Mouse (Mus musculus): ENCODE results near the gene Cacnb1. TPM values are rescaled to one million over a fixed set of nuclear protein-coding genes. Genes with fewer than 3 reads are reported as not detected.

The Cacnb1 gene
- polyA plus RNA-seq, 1 experiment: 8.9 TPM

DNA sequence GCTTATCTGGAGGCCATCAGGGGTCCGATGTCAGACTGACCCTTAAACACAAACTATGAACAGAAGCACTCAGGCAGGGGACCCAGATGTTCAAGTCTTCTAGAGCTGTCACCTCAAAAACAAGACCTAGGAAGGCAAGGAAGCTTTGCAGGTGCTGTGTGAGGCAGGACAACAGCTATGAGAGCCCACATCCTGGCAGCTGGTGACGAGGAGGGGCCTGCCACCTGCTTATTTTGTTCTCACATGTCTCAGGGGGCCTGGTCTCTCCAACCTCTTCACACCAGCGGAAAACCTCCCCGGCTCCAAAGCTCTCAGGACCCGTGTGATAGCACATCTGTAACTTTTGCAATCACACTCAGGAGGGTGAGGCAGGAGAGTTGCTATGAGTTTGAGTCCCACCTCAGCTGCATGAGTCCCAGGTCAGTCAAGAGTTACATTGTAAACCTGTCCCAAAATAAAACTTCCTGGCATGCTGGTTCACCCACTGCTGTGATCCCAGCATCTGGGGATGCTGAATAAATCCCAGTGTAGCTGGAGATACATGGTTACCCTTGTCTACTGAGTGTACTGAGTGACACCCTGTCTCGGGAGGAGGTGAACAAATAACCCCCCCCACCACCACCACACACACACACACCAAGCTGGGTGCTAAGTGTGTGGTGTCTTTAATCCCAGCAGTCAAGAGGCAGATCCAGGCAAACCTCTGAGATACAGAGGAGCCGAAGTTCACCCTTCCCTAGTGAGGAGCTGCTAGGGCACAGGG, 22.3 kb downstream of the Cacnb1 start:
- peak; percentile 80 to 88 for DNase-seq (ENCODE audit: low read depth in 1 of 2, low spot score in 2 of 2)
- 11% methylated on average over 7 of the region's 7 CpGs for WGBS
- Histone ChIP-seq H3K36me3 (ENCODE audit: control insufficient read depth, insufficient read depth, low read length) (no peaks in the 10 kb centered on the region), H3K27ac (ENCODE audit: insufficient read depth, low read length) (peak overlapping the region; percentile 98), H3K4me1 (ENCODE audit: control insufficient read depth, insufficient read depth, insufficient read length) (peaks cover 51% of the 10 kb centered on the region), H3K27me3 (ENCODE audit: control insufficient read depth, insufficient read depth, low read length) (no peaks in the 10 kb centered on the region), H3K4me3 (ENCODE audit: extremely low read depth, insufficient read depth, insufficient read length) (no peak overlapping the region)
- TF ChIP-seq POLR2A (IDR thresholded peaks at IDR 0.05; ENCODE audit: low read depth, low read length): peak; percentile 4; the same call in 1 of the 2 replicates
- TF ChIP-seq CTCF (IDR thresholded peaks at IDR 0.05; ENCODE audit: extremely low read depth, insufficient read depth, insufficient read length, insufficient replicate concordance): no peak

DNA sequence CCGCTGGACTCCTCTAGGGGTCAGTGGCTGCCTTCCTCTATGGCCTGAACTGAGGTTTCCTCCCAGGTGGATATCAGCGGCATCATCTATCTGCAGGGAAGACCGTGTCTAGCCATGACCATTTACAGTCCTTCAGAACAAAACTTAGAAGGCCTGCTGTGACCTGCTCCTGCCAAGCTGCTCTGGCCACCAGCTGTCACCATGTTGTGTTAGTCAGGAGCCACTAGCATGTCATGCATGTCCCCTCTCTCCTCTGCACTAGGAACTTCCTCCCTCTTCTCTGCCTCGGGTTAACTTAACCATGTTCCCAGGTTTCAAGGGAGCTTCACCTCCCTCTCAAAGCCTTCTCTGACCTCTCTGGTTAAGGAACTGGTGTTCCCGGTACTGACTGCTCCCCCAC, 23.1 kb downstream of the Cacnb1 start:
- peaks cover 51% of the 10 kb centered on the region for H3K4me1 ChIP-seq (ENCODE audit: control insufficient read depth, insufficient read depth, insufficient read length)
- 10% methylated on average over 5 of the region's 5 CpGs for WGBS
- no peaks in the 10 kb centered on the region for H3K27me3 ChIP-seq (ENCODE audit: control insufficient read depth, insufficient read depth, low read length)
- peak overlapping the region; percentile 5; the same call in 1 of the 2 replicates for H3K4me3 ChIP-seq (ENCODE audit: extremely low read depth, insufficient read depth, insufficient read length)
- H3K27ac ChIP-seq (ENCODE audit: insufficient read depth, low read length): peak overlapping the region; percentile 98
- TF ChIP-seq CTCF (IDR thresholded peaks at IDR 0.05; ENCODE audit: extremely low read depth, insufficient read depth, insufficient read length, insufficient replicate concordance): no peak
- TF ChIP-seq POLR2A (IDR thresholded peaks at IDR 0.05; ENCODE audit: low read depth, low read length): no peak
- no peak for DNase-seq (ENCODE audit: low read depth in 1 of 2, low spot score in 2 of 2)
- no peaks in the 10 kb centered on the region for H3K36me3 ChIP-seq (ENCODE audit: control insufficient read depth, insufficient read depth, low read length)

DNA sequence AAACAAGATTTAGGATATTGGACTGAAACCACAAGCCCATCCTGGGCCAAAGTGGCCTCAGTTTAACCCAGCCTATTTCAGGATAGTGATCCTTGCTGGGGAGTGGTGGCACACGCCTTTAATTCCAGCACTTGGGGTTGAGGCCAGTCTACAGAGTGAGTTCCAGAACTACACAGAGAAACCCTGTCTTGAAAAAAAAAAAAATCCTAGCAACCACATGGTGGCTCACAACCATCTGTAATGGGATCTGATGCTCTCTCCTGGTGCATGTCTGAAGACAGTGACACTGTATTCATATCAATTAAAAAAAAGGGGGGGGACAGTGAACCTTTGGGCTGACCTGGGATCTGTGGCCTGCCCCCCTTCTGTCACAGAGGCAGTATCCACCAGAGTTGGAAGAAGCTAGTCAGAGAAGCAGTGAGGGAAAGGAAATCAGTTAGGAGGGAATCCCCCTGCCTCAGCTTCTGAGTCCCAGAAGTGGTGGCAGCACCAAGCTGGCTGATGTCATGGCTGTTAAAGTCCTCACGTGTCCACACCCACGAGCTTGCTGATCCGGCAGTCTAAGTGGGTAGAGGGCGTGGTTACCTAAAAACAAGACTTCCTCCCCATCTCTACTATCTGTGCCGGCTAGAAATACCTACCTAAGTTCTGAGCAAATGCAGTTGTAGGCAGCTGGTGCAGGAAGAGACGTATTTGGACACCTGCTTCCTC, 23.8 kb downstream of the Cacnb1 start:
- WGBS: 7% methylated on average over 7 of the region's 7 CpGs
- no peaks in the 10 kb centered on the region for H3K36me3 ChIP-seq (ENCODE audit: control insufficient read depth, insufficient read depth, low read length)
- no peak overlapping the region for H3K4me3 ChIP-seq (ENCODE audit: extremely low read depth, insufficient read depth, insufficient read length)
- H3K4me1 ChIP-seq (ENCODE audit: control insufficient read depth, insufficient read depth, insufficient read length): peaks cover 56% of the 10 kb centered on the region
- no peak for TF ChIP-seq CTCF (IDR thresholded peaks at IDR 0.05; ENCODE audit: extremely low read depth, insufficient read depth, insufficient read length, insufficient replicate concordance)
- TF ChIP-seq POLR2A (IDR thresholded peaks at IDR 0.05; ENCODE audit: low read depth, low read length): peak; percentile 65
- peak overlapping the region; percentile 98 for H3K27ac ChIP-seq (ENCODE audit: insufficient read depth, low read length)
- H3K27me3 ChIP-seq (ENCODE audit: control insufficient read depth, insufficient read depth, low read length): no peaks in the 10 kb centered on the region
- DNase-seq (ENCODE audit: low read depth in 1 of 2, low spot score in 2 of 2): peak; percentile 73 to 97

DNA sequence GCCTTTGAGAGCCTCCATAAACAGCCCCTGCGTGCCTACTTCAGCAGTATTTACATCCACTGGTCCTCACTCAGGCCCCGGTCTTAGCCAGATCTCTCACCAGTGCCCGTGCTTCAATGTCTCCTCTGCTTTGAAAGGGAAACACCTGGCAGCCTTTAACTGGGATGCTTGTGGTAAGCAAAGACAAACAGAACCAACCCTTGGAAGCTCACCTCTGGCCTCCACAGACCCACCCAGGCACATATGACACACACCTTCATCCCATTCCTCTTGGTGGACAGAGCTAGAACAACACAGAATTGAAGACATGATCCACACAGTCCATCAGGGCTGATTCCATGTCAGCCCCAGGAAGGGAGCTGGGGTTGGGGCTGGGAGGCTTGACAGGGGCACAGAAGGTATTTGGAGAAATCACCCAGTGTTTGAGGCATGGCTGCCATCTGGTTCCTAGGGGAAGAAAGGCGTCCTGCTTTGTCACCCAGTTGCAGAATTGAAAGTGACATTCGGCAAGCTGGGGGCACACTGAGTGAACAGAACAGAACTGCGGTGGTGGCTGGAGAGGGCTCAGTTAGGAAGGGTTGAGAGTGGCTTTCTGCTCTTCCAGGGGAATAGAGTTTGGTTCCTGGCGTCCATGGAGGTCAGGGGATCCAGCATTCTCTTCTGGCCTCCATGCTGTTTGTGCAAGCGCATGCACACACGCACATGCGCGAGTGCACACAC, 24.6 kb downstream of the Cacnb1 start:
- H3K27ac ChIP-seq (ENCODE audit: insufficient read depth, low read length): peak overlapping the region; percentile 98
- WGBS: 46% methylated on average over 11 of the region's 11 CpGs
- no peak for TF ChIP-seq CTCF (IDR thresholded peaks at IDR 0.05; ENCODE audit: extremely low read depth, insufficient read depth, insufficient read length, insufficient replicate concordance)
- no peak for TF ChIP-seq POLR2A (IDR thresholded peaks at IDR 0.05; ENCODE audit: low read depth, low read length)
- DNase-seq (ENCODE audit: low read depth in 1 of 2, low spot score in 2 of 2): no peak
- no peaks in the 10 kb centered on the region for H3K27me3 ChIP-seq (ENCODE audit: control insufficient read depth, insufficient read depth, low read length)
- peaks cover under 1% of the 10 kb centered on the region; the same call in 1 of the 2 replicates for H3K36me3 ChIP-seq (ENCODE audit: control insufficient read depth, insufficient read depth, low read length)
- peaks cover 56% of the 10 kb centered on the region for H3K4me1 ChIP-seq (ENCODE audit: control insufficient read depth, insufficient read depth, insufficient read length)
- no peak overlapping the region for H3K4me3 ChIP-seq (ENCODE audit: extremely low read depth, insufficient read depth, insufficient read length)

DNA sequence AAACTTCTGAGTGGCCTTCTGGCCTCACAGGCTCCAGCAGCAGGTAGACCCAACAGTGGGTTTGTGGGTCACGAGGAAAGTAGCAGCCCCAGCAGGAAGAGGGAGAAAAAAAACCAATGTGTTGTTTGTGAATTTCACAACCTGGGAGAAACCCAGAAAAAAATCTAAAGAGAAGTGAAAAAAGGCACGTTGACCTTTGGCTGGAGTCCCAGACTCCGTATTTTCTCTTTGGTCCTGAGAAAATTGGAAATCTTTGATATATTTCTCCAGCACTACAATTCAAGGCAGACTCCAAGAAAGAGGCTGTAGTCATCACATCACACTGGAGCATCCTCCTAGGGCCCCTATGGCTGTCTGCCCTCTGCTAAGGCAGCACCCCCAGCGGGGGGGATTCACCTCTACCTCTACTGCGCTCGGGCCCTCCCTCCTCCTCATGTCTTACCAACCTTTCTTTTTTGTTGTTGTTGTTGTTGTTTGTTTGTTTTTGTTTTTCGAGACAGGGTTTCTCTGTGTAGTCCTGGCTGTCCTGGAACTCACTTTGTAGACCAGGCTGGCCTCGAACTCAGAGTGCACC, 25.4 kb downstream of the Cacnb1 start:
- H3K4me3 ChIP-seq (ENCODE audit: extremely low read depth, insufficient read depth, insufficient read length): no peak overlapping the region
- peaks cover 2% of the 10 kb centered on the region; the same call in 1 of the 2 replicates for H3K36me3 ChIP-seq (ENCODE audit: control insufficient read depth, insufficient read depth, low read length)
- H3K27me3 ChIP-seq (ENCODE audit: control insufficient read depth, insufficient read depth, low read length): no peaks in the 10 kb centered on the region
- TF ChIP-seq POLR2A (IDR thresholded peaks at IDR 0.05; ENCODE audit: low read depth, low read length) (no peak), CTCF (IDR thresholded peaks at IDR 0.05; ENCODE audit: extremely low read depth, insufficient read depth, insufficient read length, insufficient replicate concordance) (no peak)
- peak overlapping the region; percentile 98 for H3K27ac ChIP-seq (ENCODE audit: insufficient read depth, low read length)
- peaks cover 52% of the 10 kb centered on the region for H3K4me1 ChIP-seq (ENCODE audit: control insufficient read depth, insufficient read depth, insufficient read length)
- DNase-seq (ENCODE audit: low read depth in 1 of 2, low spot score in 2 of 2): no peak
- WGBS: 67% methylated on average over 8 of the region's 8 CpGs

DNA sequence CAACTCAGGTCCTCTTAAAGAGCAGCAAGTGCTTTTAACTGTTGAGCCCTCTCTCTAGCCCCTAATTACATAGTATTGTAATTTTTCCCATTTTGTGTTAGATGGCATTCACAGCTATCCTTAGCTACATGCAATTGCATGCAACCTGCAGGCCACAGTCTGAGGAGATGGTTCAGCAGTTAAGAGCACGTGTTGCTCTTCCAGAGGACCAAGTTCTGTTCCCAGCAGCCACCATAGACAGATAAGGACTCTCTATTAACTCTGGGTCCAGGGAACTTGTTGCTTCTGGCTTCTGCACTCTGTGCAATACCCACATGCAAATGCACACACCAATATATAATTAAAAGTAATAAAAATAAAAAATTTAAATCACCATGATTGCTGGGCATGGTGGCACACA, 26.1 kb downstream of the Cacnb1 start:
- peaks cover 46% of the 10 kb centered on the region for H3K4me1 ChIP-seq (ENCODE audit: control insufficient read depth, insufficient read depth, insufficient read length)
- DNase-seq (ENCODE audit: low read depth in 1 of 2, low spot score in 2 of 2): no peak
- no peak overlapping the region for H3K27ac ChIP-seq (ENCODE audit: insufficient read depth, low read length)
- no peak for TF ChIP-seq POLR2A (IDR thresholded peaks at IDR 0.05; ENCODE audit: low read depth, low read length)
- no peak for TF ChIP-seq CTCF (IDR thresholded peaks at IDR 0.05; ENCODE audit: extremely low read depth, insufficient read depth, insufficient read length, insufficient replicate concordance)
- peaks cover 6% of the 10 kb centered on the region for H3K36me3 ChIP-seq (ENCODE audit: control insufficient read depth, insufficient read depth, low read length)
- no peak overlapping the region for H3K4me3 ChIP-seq (ENCODE audit: extremely low read depth, insufficient read depth, insufficient read length)
- no peaks in the 10 kb centered on the region for H3K27me3 ChIP-seq (ENCODE audit: control insufficient read depth, insufficient read depth, low read length)
- WGBS: 57% methylated on average over 1 of the region's 1 CpGs

Data from spleen, adult 2 months (tissue).